Mouse (Mus musculus): ENCODE data around the gene Slc26a6.

GRCm38 (mm10) chr9:108854241-108854696 is 1.2 kb downstream of the Slc26a6 start:
- TF ChIP-seq CTCF (IDR thresholded peaks at IDR 0.05; ENCODE audit: low read depth, low read length) (no peak), POLR2A (IDR thresholded peaks at IDR 0.05; ENCODE audit: borderline replicate concordance, low read depth, low read length) (no peak)
